Mouse (Mus musculus) skeletal muscle tissue, adult 2 months (tissue): ENCODE measurements at regions not wholly inside any gene's neighbourhood (a gene's known extent, or its start where the extent isn't known, plus 50 kb on each side); places are given as distances from the start of the nearest gene placed in this dataset.
A peak's percentile ranks its signal among the peaks of the same experiment; 100 is the strongest.

ENCODE experiments used
- DNase-seq: peaks from one replicate; pipeline ENCODE4 v3.0.0-alpha.2; 2012; ENCODE audit warnings: low read depth, low spot score

DNA sequence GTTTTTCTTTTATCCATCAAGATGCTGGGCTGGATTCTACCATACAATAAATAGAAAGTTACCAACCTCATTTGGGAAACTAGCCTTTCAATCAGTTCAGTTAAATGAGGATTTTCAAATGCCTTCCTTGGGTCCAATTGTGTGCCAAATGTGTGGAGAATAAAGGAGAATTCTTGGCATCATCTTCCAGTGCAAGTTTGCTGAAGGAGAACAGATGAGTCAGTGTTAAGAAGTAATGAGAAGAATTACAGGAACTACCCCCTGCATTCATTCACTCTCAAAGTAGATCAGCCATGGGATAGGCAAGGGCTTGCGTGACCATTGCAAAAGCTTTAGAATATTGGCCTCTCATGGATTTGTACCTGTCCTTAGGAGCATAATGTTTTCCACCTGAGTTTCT is 193.4 kb upstream of the Man1a start:
- DNase-seq: no peak

DNA sequence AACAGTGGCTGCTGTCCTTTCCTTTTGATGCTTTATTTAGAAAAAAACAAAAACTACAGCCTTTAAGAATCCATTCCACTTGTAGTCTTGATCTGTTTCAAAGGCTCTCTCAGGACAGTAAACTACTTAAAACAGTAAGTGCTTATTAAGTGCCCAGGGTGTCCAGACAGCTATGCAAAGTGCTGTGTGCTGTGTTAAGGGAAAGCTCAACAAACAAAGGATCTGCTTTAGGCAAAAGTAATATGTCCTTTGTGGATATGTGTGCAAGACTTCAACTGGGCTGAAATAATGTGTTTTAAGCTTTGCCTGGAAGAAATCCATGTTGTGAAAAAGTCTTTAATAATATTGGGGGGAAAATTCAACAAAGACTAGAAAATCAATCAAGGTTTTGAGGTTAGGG is 192.9 kb upstream of the Man1a start:
- no peak for DNase-seq

DNA sequence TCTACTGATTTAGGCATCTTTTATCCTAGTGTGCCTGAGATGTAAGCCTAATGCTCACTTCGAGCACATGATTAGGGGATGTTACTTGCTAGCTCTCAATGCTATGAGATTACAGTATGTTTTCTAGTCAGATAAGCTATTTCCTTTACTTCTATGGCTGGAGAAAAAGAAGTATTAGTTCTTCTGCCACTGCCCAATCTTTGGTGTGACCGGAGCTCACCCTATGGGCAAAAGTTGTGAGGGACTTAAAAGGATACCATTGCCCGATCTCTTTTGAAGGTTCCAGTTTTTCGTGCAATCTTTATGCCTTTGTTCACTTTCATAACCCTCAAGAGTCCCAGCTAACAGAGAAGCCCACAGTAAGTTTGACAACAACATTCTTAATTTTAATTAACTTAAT is 190.2 kb upstream of the Man1a start:
- DNase-seq: no peak

DNA sequence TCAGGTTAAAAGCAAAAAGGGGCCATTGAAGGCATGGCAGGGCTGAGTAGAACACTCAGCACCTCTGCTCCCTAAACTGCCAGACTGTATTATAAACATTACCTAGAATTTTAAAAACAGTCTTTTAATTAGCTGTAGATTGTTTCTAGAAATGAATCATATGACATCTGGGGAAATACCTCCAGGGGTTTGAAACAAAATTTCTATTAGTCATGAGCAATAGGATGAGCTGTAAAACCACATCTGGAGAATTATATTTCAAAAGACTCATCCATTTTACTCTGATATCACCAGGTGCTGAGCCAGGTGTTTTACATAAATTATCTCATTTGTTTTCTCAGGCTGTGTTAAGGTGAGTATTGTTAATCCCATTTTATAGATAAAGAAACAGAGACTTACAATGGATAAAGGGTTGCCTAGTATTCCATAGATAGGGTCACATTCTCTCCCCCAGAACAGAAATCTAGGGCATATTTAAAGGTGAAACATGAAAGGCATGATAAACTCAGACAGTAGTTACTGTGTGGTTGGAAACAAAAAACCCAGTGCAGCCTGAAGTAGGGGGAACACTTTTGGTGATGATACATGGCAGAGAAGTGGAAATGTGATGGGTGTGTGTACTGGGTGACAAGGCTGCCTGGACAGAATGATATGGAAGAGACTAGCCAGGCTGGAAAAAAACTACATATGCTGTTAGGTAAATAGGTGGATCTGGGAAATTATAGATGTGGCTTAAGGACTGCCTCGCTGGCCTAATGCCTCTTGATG is 178.6 kb upstream of the Man1a start:
- DNase-seq: no peak

DNA sequence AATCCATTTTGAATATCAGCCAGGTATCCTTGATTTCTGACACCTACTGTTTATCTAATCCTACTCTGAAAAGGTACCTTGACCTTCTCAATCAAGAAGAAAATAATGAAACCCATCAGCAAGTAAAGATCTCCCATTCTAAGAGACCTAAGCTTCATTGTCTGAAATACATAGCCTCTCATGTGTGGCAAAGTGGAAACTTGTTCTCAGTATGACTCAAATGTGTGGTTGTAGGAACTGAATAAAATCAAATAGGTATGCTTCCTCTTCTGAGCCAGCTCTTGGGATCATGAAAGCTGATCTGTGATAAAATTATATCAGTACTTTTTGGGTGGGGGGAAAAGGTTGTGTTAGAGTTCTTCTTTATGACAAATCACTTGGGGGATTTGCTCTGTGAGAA is 168.6 kb upstream of the Man1a start:
- DNase-seq: no peak

DNA sequence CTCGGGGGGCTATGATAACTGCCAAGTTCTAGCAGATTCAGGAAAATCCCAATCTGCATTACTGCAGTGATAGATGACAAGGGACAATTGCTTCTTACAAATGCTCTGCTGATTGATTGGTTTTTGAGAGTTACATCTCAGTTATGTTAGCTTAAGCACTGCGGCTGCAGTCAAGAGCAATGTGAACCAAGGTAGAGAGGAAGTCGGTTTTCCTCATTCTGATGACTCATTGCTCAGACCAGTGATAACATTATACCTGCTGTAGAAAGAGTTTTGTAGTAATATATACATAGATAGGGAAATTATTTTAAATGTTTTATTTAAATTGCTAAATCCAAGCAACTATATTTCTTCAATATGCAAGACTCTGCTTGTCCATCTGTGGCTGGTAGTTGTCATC is 126.0 kb upstream of the Man1a start:
- DNase-seq: no peak

DNA sequence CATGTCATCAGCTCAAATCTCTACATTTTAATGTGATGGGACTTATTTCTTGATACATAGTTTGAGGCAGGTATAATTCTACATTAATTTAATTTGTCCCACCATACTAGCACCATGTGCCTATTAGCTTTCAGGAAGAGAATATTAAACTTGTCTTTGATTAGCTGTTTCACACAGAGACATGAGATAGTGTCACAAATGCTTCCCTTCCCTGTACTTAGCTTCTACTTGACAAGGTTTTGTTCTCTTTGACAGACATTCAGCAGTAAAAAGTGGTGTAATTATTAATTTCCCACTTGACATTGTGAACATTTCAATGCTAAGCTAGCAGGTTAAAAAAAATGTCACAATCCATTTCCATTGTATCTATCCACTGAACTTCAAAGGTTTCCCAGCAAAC is 125.3 kb upstream of the Man1a start:
- no peak for DNase-seq

DNA sequence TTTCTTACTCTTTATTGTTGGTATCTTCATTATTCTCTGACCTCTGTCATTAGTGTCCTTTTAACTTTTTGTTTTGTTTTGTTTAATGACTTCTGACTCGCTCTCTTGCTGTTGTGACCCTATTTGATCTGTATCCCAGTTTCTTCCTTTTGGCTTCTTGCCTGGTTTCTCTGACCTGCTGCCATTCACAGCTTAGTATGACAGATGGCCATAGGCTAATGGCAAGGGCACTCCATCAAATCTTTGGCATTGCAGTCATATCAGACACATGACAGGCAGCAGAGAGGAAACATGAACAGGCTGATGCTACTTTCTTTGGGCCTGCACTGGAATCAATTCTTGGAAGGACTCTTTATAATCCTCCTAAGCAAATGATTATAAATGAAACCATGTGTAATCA is 106.3 kb upstream of the Man1a start:
- DNase-seq: no peak

DNA sequence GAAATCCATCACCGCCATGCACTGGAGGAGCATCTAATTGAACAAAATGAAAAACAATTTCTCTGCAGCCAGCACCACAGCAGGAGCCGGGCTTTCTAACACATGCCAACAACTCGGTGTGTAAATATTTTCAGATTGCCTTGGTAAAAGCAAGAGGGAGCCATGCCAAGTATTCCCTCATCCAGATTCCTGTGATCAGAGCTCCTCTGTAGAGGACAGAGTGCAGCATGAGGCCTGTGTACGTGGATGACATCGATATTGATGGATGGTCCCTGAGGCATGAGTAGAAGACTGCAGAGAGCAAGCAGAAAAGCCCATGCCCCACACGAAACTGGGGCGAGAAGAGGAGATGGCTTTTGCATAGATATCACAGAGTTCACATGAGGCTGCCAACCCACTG is 92.9 kb upstream of the Man1a start:
- peak; percentile 49 for DNase-seq

DNA sequence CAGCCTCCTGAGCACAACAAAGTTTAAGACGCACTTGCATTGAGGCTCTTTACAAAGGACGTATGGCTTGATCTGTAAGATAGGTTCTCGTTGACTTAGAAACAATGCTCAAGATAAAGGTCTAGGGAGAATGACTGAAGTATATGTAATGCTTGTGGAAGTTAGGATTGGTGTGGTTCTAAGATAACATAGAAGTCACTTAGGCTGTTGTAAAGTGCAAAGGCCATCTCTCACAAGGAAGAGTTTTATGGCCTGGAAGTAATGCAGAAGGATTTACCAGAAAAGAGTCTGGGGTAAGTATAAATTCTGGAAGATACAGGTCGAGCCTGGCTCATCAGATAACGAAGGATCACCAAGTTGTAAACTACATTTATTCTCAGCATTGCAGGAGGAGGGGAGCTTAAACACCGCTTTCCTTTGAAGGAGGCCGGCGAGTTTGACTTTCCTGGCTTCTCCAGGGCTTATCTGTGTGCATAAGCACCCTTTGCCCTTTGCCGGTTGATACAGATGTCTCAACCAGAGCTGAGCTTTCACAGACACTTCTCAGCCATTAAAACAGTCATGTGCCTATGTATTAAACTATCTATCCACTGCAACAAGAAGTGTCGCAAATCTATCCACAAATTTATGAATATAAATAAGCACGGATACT is 84.8 kb upstream of the Man1a start:
- no peak for DNase-seq

DNA sequence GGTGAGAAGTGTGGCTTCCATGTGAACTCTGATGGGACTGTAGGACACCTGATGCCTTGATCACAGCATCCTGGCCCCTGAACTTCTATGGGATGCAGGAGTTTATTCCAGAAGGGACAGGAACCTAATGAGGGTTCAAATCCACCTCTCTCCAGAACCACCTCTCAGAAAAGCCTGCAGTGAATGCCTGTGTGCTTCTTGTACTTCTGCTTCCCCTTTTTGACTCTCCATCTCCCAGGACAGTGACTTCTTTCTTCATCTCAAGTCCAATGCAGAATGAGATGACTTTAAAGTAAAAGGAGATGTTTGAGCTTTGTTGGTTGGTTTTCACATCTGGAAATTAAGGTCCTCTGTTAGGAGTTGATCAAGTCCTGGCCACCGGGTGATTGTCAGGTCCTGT is 77.5 kb upstream of the Man1a start:
- no peak for DNase-seq

DNA sequence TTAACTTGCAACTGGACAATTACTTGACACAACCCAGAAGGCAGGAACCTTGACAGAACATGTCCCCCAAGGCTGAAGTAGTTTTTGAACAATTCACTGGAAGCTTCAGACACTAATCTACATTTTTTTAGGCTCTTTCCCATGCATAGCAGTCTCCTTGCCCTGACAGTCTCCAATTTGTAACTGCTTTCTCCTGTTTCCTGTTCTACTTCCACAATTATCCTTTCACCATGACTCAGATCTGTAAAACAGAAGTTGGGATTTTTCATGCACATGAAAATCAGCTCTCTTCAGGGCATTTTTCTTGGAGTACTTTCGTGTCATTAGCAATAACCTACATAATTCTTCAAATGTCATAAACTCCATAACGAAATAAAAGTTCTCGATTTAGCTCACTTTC is 56.2 kb upstream of the Man1a start:
- DNase-seq: no peak
